In genomic region chr4:56238496-56239488, GRCm38 (mm10) we compare ENCODE assay signal across 16 mouse cellular contexts.
"Had no signal": no experiment of that assay in that cellular context is flagged by ENCODE, and none has a peak within 500 bp of the region (broad histone marks: within the 10 kb centered on the region; RNA-seq: fewer than 3 reads in every experiment).

No protein-coding gene starts in this region.

- H3K9me3 ChIP-seq: limb, embryonic 12.5 days; megakaryocyte, embryonic 14.5 days; midbrain, embryonic 15.5 days; neural tube, embryonic 12.5 days had no signal

- H3K27me3 ChIP-seq: limb, embryonic 12.5 days; megakaryocyte, embryonic 14.5 days; midbrain, embryonic 15.5 days; neural tube, embryonic 12.5 days had no signal

- H3K27ac ChIP-seq: kidney, postnatal 0 days; limb, embryonic 12.5 days; macrophage; midbrain, embryonic 15.5 days; neural tube, embryonic 12.5 days had no signal

- ATAC-seq: intestine, postnatal 0 days; lung, postnatal 0 days; midbrain, embryonic 15.5 days had no signal

- H3K9ac ChIP-seq: limb, embryonic 12.5 days; midbrain, embryonic 15.5 days; neural tube, embryonic 12.5 days had no signal

- H3K4me3 ChIP-seq: limb, embryonic 12.5 days; megakaryocyte, embryonic 14.5 days; midbrain, embryonic 15.5 days; neural tube, embryonic 12.5 days had no signal

- DNase-seq: kidney, adult 8-10 months; kidney, postnatal 36 days; layer of hippocampus, adult 9-11 months; layer of hippocampus, postnatal 36 days; thymus, adult 2 months; thymus, postnatal 36 days had no signal

- H3K4me1 ChIP-seq: megakaryocyte, embryonic 14.5 days; midbrain, embryonic 15.5 days; neural tube, embryonic 12.5 days had no signal

- H3K36me3 ChIP-seq: limb, embryonic 12.5 days; midbrain, embryonic 15.5 days; neural tube, embryonic 12.5 days had no signal

- H3K4me2 ChIP-seq: limb, embryonic 12.5 days; liver, embryonic 11.5 days; midbrain, embryonic 11.5 days; midbrain, embryonic 15.5 days; neural tube, embryonic 12.5 days had no signal
